Mouse (Mus musculus) midbrain, embryonic 16.5 days (tissue): Measurements from ENCODE around the gene Tcte2. TPM values are rescaled to one million over a fixed set of nuclear protein-coding genes. Genes with fewer than 3 reads are reported as not detected.

ENCODE experiments used
- ATAC-seq: fragments of 200-750 bp; cut with Nextera tagmentation; 2 replicates; pipeline ENCODE4 v1.8.0; 2017; ENCODE audit warnings: moderate TSS enrichment
- H3K27ac ChIP-seq: fragments of 300-500 bp; sonication (generic); 2 replicates; pipeline ENCODE4 v1.5.1; 2014; ENCODE audit warnings: mild to moderate bottlenecking, low read length, mixed read lengths
- H3K27me3 ChIP-seq: fragments of 300-500 bp; sonication (generic); 2 replicates; pipeline ENCODE4 v1.6.1; 2014; ENCODE audit warnings: low read depth, low read length, mixed read lengths; ENCODE audit not compliant: control insufficient read depth, insufficient read depth
- H3K36me3 ChIP-seq: fragments of 300-500 bp; sonication (generic); 2 replicates; pipeline ENCODE4 v1.6.1; 2014; ENCODE audit warnings: mild to moderate bottlenecking, low read length, moderate library complexity, mixed read lengths; ENCODE audit not compliant: control insufficient read depth, insufficient read depth
- H3K4me1 ChIP-seq: fragments of 300-500 bp; sonication (generic); 2 replicates; pipeline ENCODE4 v1.6.1; 2014; ENCODE audit warnings: mild to moderate bottlenecking, low read length, mixed read lengths; ENCODE audit not compliant: control insufficient read depth, insufficient read depth
- H3K4me2 ChIP-seq: fragments of 300-500 bp; sonication (generic); 2 replicates; pipeline ENCODE4 v1.6.1; 2014; ENCODE audit warnings: mild to moderate bottlenecking, low read length, mixed read lengths
- H3K4me3 ChIP-seq: fragments of 300-500 bp; sonication (generic); 2 replicates; pipeline ENCODE4 v1.5.1; 2014; ENCODE audit warnings: low read depth, mild to moderate bottlenecking, low read length, moderate library complexity, mixed read lengths
- H3K9ac ChIP-seq: fragments of 300-500 bp; sonication (generic); 2 replicates; pipeline ENCODE4 v1.6.1; 2014; ENCODE audit warnings: low read depth, low read length, mixed read lengths
- H3K9me3 ChIP-seq: fragments of 300-500 bp; sonication (generic); replicated peaks from 2 replicates; pipeline ENCODE4 v1.6.1; 2014; ENCODE audit warnings: mild to moderate bottlenecking, low read length, mixed read lengths; ENCODE audit not compliant: control insufficient read depth, poor library complexity, severe bottlenecking
- WGBS: fragments of 180-500 bp; shearing (Covaris S2); extraction: QIAGEN DNeasy Blood & Tissue Kit; methylation state at CpG from one replicate; pipeline ENCODE4 v1.1.7; 2014; 5-methylcytosine and 5-hydroxymethylcytosine counted together
- polyA plus RNA-seq: library from polyadenylated mRNA; unstranded; fragments of >200 nt; fragmentation: Nextera tagmentation; extraction: Ambion mirVana; gene quantifications from 2 replicates; pipeline ENCODE4 v1.2.1, GENCODE M21; 2015

The Tcte2 gene
- polyA plus RNA-seq, 1 experiment from 2014 or later: 15.5 TPM

- no peaks in the 10 kb centered on the region for H3K36me3 ChIP-seq
- WGBS: 65% methylated on average over 4 of the region's 4 CpGs
- no peak overlapping the region for H3K4me3 ChIP-seq
- H3K9me3 ChIP-seq: no peaks in the 10 kb centered on the region
- no peak for ATAC-seq
- peaks cover 21% of the 10 kb centered on the region for H3K4me1 ChIP-seq
- H3K27ac ChIP-seq: no peak overlapping the region
- H3K4me2 ChIP-seq: no peak overlapping the region
- no peak overlapping the region for H3K9ac ChIP-seq
- no peaks in the 10 kb centered on the region for H3K27me3 ChIP-seq
These were observed 7.7 kb downstream of the Tcte2 start for GRCm38 (mm10) chr17:13753918-13754317.

DNA sequence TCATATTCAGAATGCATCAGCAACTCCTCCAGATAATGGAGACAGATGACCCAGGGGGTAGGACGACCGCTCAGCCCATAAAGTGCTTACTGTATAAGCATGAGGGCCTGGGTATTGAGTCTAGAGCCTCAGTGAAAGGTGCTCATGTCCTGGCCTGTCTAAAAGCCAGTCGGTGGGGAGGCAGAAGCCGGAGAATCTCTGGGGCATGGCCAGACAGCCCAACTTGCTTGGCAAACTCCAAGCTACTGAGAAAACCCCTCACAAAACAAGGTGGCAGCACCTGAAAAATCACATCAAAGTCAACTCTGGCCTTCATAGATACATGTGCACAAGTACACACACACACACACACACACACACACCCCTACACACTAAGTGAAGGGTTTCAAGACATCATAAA lies 12.6 kb downstream of the Tcte2 start:
- 93% methylated on average over 4 of the region's 4 CpGs for WGBS
- no peaks in the 10 kb centered on the region for H3K36me3 ChIP-seq
- H3K9me3 ChIP-seq: no peaks in the 10 kb centered on the region

GRCm38 (mm10) chr17:13747681-13748080 lies 13.9 kb downstream of the Tcte2 start:
- ATAC-seq: no peak
- Histone ChIP-seq H3K4me1 (peaks cover 22% of the 10 kb centered on the region), H3K36me3 (no peaks in the 10 kb centered on the region), H3K27ac (no peak overlapping the region), H3K4me3 (no peak overlapping the region), H3K27me3 (no peaks in the 10 kb centered on the region), H3K9ac (no peak overlapping the region), H3K9me3 (no peaks in the 10 kb centered on the region), H3K4me2 (no peak overlapping the region)
- 89% methylated on average over 9 of the region's 9 CpGs for WGBS

More for the DNA sequence above, 12.6 kb downstream of the Tcte2 start:
- H3K4me1 ChIP-seq: peaks cover 19% of the 10 kb centered on the region
- no peak for ATAC-seq
- no peak overlapping the region for H3K9ac ChIP-seq
- no peaks in the 10 kb centered on the region for H3K27me3 ChIP-seq
- no peak overlapping the region for H3K4me2 ChIP-seq
- no peak overlapping the region for H3K27ac ChIP-seq
- no peak overlapping the region for H3K4me3 ChIP-seq

DNA sequence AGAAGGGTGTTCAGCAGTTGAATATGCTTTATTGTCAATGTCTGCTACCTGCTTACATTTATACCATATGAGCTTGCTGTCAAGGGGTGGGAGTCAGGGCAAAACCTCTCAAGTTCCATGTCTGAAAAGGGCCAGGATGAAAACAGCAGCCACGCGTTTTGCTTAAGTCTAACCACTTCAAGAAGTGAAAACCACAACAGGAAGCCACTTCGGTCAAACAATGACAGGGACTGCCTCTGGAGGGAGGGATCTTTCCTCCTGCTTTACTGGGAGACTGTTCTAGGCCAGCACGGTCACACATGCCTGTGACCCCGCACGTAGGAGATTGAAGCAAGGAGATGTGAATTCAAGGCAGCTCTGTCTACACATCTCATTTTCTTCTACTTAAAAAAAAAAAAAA lies 15.3 kb downstream of the Tcte2 start:
- Histone ChIP-seq H3K36me3 (no peaks in the 10 kb centered on the region), H3K4me2 (no peak overlapping the region), H3K4me3 (no peak overlapping the region), H3K9me3 (no peaks in the 10 kb centered on the region), H3K4me1 (peaks cover 25% of the 10 kb centered on the region), H3K27ac (no peak overlapping the region), H3K27me3 (no peaks in the 10 kb centered on the region), H3K9ac (no peak overlapping the region)
- 77% methylated on average over 6 of the region's 6 CpGs for WGBS
- ATAC-seq: no peak

GRCm38 (mm10) chr17:13745373-13745772 lies 16.3 kb downstream of the Tcte2 start:
- ATAC-seq: peak; percentile 79
- peaks cover 21% of the 10 kb centered on the region for H3K4me1 ChIP-seq
- H3K9me3 ChIP-seq: no peaks in the 10 kb centered on the region
- peak overlapping the region; percentile 39 for H3K27ac ChIP-seq
- peak overlapping the region; percentile 19; the same call in 1 of the 2 replicates for H3K4me2 ChIP-seq
- H3K4me3 ChIP-seq: no peak overlapping the region
- no peaks in the 10 kb centered on the region for H3K27me3 ChIP-seq
- no peak overlapping the region for H3K9ac ChIP-seq
- WGBS: 39% methylated on average over 2 of the region's 2 CpGs
- H3K36me3 ChIP-seq: no peaks in the 10 kb centered on the region

- no peak overlapping the region for H3K9ac ChIP-seq
- H3K27ac ChIP-seq: peak overlapping the region; percentile 39; the same call in 1 of the 2 replicates
- WGBS: 50% methylated on average over 4 of the region's 4 CpGs
- H3K36me3 ChIP-seq: no peaks in the 10 kb centered on the region
- no peak overlapping the region for H3K4me3 ChIP-seq
- peaks cover 20% of the 10 kb centered on the region for H3K4me1 ChIP-seq
- no peaks in the 10 kb centered on the region for H3K27me3 ChIP-seq
- H3K4me2 ChIP-seq: no peak overlapping the region
- no peaks in the 10 kb centered on the region for H3K9me3 ChIP-seq
- peak; percentile 43; the same call in 1 of the 2 replicates for ATAC-seq
These were observed 16.8 kb downstream of the Tcte2 start for GRCm38 (mm10) chr17:13744824-13745223.

DNA sequence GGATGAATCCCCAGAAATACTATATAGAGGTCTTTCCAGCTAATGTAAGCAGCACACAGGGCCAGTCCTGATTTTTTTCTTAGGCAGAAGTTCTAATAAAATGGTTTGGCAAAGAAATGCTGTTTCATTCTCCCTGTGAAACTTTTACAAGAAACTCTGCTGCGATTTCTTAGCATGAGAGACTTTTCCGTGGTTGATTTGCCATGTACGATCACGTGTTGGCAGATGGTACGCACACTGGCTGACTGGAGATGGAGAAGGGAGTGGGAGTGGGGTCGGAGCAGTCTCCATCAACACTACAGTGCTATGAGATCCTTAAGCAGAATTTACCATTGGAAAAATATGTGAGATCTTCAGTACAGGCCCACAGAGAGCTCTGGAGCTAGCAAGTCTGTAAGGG lies 17.4 kb downstream of the Tcte2 start:
- H3K36me3 ChIP-seq: no peaks in the 10 kb centered on the region
- no peak overlapping the region for H3K9ac ChIP-seq
- no peaks in the 10 kb centered on the region for H3K27me3 ChIP-seq
- H3K4me3 ChIP-seq: no peak overlapping the region
- H3K27ac ChIP-seq: no peak overlapping the region
- no peaks in the 10 kb centered on the region for H3K9me3 ChIP-seq
- no peak for ATAC-seq
- no peak overlapping the region for H3K4me2 ChIP-seq
- peaks cover 20% of the 10 kb centered on the region for H3K4me1 ChIP-seq
- 82% methylated on average over 6 of the region's 6 CpGs for WGBS

DNA sequence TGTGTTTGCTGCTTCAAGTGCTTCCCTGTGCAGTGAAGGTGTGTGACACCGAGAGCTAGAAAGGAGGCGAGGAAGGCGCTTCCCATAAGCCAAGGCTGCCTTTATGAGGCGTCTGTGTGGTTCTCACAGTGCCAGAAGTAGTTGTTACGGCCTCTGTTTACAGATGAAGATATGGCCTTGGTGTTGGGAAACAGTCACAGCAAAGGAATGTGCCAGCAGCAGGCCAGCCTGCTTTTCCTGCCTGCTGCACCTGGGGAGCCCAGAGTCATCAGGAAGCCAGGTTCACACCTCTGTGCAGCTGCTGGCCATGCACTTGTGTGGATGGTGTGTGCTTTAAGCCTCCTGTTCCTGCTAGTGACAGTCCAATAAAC lies 17.9 kb downstream of the Tcte2 start:
- Histone ChIP-seq H3K36me3 (no peaks in the 10 kb centered on the region), H3K9me3 (no peaks in the 10 kb centered on the region), H3K27me3 (no peaks in the 10 kb centered on the region), H3K27ac (no peak overlapping the region), H3K4me2 (no peak overlapping the region), H3K4me1 (peaks cover 20% of the 10 kb centered on the region), H3K4me3 (no peak overlapping the region), H3K9ac (peak overlapping the region; percentile 28; the same call in 1 of the 2 replicates)
- WGBS: 58% methylated on average over 5 of the region's 5 CpGs
- no peak for ATAC-seq

DNA sequence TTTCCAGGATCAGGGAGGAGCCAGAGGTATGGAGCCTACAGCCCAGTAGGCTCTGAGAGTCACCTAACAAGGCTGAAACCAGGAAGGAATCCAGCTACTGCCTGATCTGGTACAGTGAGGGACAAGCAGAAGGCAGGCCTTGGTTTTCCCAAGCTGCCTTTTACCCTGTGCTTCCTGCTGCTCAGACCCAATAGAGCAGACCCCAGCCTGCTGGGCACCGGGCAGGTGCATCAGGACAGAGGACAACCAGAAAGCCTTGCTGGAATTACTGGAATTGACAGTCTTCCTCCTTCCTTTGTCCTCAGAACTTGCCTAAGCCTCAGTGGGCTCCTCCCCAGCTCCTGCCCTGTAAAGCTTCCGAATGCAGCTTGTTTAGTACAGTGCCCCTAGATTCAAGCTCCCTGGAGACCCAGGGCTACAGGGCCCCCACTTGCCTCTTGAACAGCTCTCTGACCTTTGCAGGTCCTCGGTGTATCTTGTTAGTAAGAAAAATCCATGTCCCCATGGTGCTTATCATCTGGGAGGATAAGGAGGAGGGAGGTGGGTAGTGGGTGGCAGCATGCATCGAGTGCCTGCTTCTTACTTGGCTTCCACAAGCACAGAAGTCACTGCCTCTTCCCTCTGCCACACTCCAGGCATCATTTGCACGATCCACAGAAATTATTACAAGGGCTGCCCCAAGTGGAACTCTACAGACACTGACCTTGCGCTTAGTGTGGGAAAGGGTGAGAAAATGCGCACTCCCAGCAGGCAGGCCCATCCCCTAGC lies 18.5 kb downstream of the Tcte2 start:
- Histone ChIP-seq H3K36me3 (no peaks in the 10 kb centered on the region), H3K9me3 (no peaks in the 10 kb centered on the region), H3K4me1 (peaks cover 20% of the 10 kb centered on the region), H3K27ac (no peak overlapping the region), H3K4me2 (no peak overlapping the region), H3K4me3 (no peak overlapping the region), H3K27me3 (no peaks in the 10 kb centered on the region), H3K9ac (peak overlapping the region; percentile 28; the same call in 1 of the 2 replicates)
- ATAC-seq: no peak
- 34% methylated on average over 7 of the region's 7 CpGs for WGBS
